Mouse (Mus musculus): ENCODE data around the gene Gstm5.

GRCm38 (mm10) chr3:107935268-107935667, 39.6 kb downstream of the Gstm5 start:
- TF ChIP-seq CTCF (IDR thresholded peaks at IDR 0.05; ENCODE audit: low read depth) (no peak), EP300 (IDR thresholded peaks at IDR 0.05; ENCODE audit: low read depth) (no peak)

All from liver, embryonic 14.5 days (tissue).